Mouse (Mus musculus): ENCODE data around the gene Atp11c. TPM values are rescaled to one million over a fixed set of nuclear protein-coding genes. Genes with fewer than 3 reads are reported as not detected.

Gene Atp11c
- total RNA-seq, 2 experiments from 2014 or later, result 6.2 to 8.9 TPM

Small RNA genes within 50 kb of the gene (microRNA-seq; reads per million reads assigned to microRNA genes)
- 55.8 reads per million, percentile 51 among the genes with 10 or more reads in this experiment for gene Mir505

Other genes starting within 250 kb of the Atp11c start
- gene Gm7073, start 53.4 kb downstream of the Atp11c start, total RNA-seq (2021), result not detected

Data from left cerebral cortex, postnatal 36 days (tissue).